Mouse (Mus musculus) spleen, adult 2 months (tissue): ENCODE data around the gene Smagp.

Experiments
- CTCF ChIP-seq: fragments of 200-500 bp; IDR thresholded peaks from 2 replicates; pipeline ENCODE4 v1.5.1; 2011; ENCODE audit warnings: mild to moderate bottlenecking, inconsistent platforms; ENCODE audit not compliant: insufficient read depth, insufficient read length, insufficient replicate concordance; ENCODE audit errors: extremely low read depth
- POLR2A ChIP-seq: fragments of 200-500 bp; IDR thresholded peaks from 2 replicates; pipeline ENCODE4 v1.6.1; 2011; ENCODE audit warnings: low read depth, low read length, inconsistent platforms

DNA sequence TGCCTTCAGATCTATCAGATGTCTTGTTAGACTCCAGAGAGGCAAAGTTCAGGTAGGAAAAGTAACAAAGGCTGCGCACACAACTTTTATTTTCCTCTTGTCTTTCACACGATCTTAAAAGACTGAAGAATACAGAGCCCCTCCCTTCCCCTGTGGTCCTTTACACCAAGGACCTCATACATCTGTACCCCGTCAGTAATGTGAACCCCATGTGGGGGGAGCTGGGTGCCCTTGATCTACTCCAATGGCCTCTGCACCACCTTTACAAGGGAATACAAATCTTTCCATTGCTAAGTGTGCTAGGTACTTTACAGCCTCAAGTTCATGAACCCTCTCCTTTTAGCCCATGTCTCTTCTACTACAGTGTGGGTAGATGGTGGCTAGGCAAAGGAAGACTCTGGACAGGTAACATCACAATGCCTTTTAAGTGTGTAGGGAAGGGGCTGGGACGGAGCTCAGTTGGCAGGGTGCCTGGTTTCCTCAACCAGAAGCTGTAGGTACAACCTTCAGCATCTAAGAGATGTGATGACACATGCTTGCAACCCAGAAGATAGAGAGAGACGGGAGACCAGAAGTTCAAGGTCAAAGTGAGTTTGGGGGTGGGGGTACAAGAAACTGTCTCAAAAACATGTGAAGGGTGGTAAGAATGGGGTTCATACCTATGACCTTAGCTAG, 31.3 kb upstream of the Smagp start:
- TF ChIP-seq CTCF: no peak
- TF ChIP-seq POLR2A: no peak
